Mouse (Mus musculus) stomach, embryonic 15.5 days (tissue): ENCODE measurements at regions not wholly inside any gene's neighbourhood (a gene's known extent, or its start where the extent isn't known, plus 50 kb on each side); places are given as distances from the start of the nearest gene placed in this dataset.

Source experiments
- ATAC-seq: fragments of 200-750 bp; cut with Nextera tagmentation; 2 replicates; pipeline ENCODE4 v1.8.0; 2017; ENCODE audit warnings: low read depth, moderate number of reproducible peaks, moderate TSS enrichment; ENCODE audit not compliant: insufficient read depth, low FRiP score
- H3K27ac ChIP-seq: fragments of 300-500 bp; sonication (generic); 2 replicates; pipeline ENCODE4 v1.5.1; 2015; ENCODE audit warnings: mild to moderate bottlenecking, inconsistent platforms
- H3K27me3 ChIP-seq: fragments of 300-500 bp; sonication (generic); replicated peaks from 2 replicates; pipeline ENCODE4 v1.6.1; 2015; ENCODE audit warnings: inconsistent platforms
- H3K36me3 ChIP-seq: fragments of 300-500 bp; sonication (generic); 2 replicates; pipeline ENCODE4 v1.6.1; 2015; ENCODE audit warnings: inconsistent platforms
- H3K4me1 ChIP-seq: fragments of 300-500 bp; sonication (generic); 2 replicates; pipeline ENCODE4 v1.6.1; 2015; ENCODE audit warnings: inconsistent platforms
- H3K4me2 ChIP-seq: fragments of 300-500 bp; sonication (generic); 2 replicates; pipeline ENCODE4 v1.6.1; 2015; ENCODE audit warnings: mild to moderate bottlenecking, inconsistent platforms
- H3K4me3 ChIP-seq: fragments of 300-500 bp; sonication (generic); replicated peaks from 2 replicates; pipeline ENCODE4 v1.5.1; 2015; ENCODE audit warnings: inconsistent platforms
- H3K9ac ChIP-seq: fragments of 300-500 bp; sonication (generic); 2 replicates; pipeline ENCODE4 v1.6.1; 2015; ENCODE audit warnings: inconsistent platforms
- H3K9me3 ChIP-seq: fragments of 300-500 bp; sonication (generic); 2 replicates; pipeline ENCODE4 v1.6.1; 2016; ENCODE audit warnings: inconsistent platforms
- WGBS: fragments of 180-500 bp; shearing (Covaris S2); methylation state at CpG from one replicate; pipeline ENCODE4 v1.1.7; 2015; 5-methylcytosine and 5-hydroxymethylcytosine counted together

GRCm38 (mm10) chrX:167088438-167088837 lies 120.7 kb downstream of the Tmsb4x start:
- Histone ChIP-seq H3K9ac (no peak overlapping the region), H3K27me3 (no peaks in the 10 kb centered on the region), H3K4me3 (no peak overlapping the region), H3K36me3 (no peaks in the 10 kb centered on the region), H3K4me2 (no peak overlapping the region), H3K27ac (no peak overlapping the region), H3K9me3 (no peaks in the 10 kb centered on the region), H3K4me1 (no peaks in the 10 kb centered on the region)
- ATAC-seq: no peak
- 50% methylated on average over 2 of the region's 2 CpGs for WGBS

- Histone ChIP-seq H3K4me3 (no peak overlapping the region), H3K27me3 (no peaks in the 10 kb centered on the region; the same call in 1 of the 2 replicates), H3K36me3 (no peaks in the 10 kb centered on the region), H3K27ac (no peak overlapping the region), H3K4me2 (no peak overlapping the region), H3K4me1 (no peaks in the 10 kb centered on the region), H3K9ac (no peak overlapping the region), H3K9me3 (no peaks in the 10 kb centered on the region)
- no peak for ATAC-seq
- 72% methylated on average over 3 of the region's 3 CpGs for WGBS
Observed at GRCm38 (mm10) chrX:167080821-167081220, 128.3 kb downstream of the Tmsb4x start.

- H3K4me2 ChIP-seq: no peak overlapping the region
- ATAC-seq: no peak
- H3K4me1 ChIP-seq: no peaks in the 10 kb centered on the region
- H3K27ac ChIP-seq: no peak overlapping the region
- H3K36me3 ChIP-seq: no peaks in the 10 kb centered on the region
- WGBS: 60% methylated on average over 2 of the region's 2 CpGs
- no peaks in the 10 kb centered on the region for H3K27me3 ChIP-seq
- H3K4me3 ChIP-seq: no peak overlapping the region
- no peak overlapping the region for H3K9ac ChIP-seq
- H3K9me3 ChIP-seq: no peaks in the 10 kb centered on the region
Observed at GRCm38 (mm10) chrX:167069075-167069474, 140.0 kb downstream of the Tmsb4x start.

- ATAC-seq: no peak
- Histone ChIP-seq H3K9me3 (no peaks in the 10 kb centered on the region), H3K4me2 (no peak overlapping the region), H3K36me3 (no peaks in the 10 kb centered on the region), H3K4me1 (no peaks in the 10 kb centered on the region), H3K4me3 (no peak overlapping the region), H3K9ac (no peak overlapping the region), H3K27me3 (no peaks in the 10 kb centered on the region), H3K27ac (no peak overlapping the region)
- WGBS: 69% methylated on average over 3 of the region's 3 CpGs
Observed at GRCm38 (mm10) chrX:167067918-167068317, 141.2 kb downstream of the Tmsb4x start.

- no peak for ATAC-seq
- Histone ChIP-seq H3K27ac (no peak overlapping the region), H3K27me3 (no peaks in the 10 kb centered on the region), H3K9me3 (no peaks in the 10 kb centered on the region), H3K4me3 (no peak overlapping the region), H3K36me3 (no peaks in the 10 kb centered on the region), H3K4me2 (no peak overlapping the region), H3K4me1 (no peaks in the 10 kb centered on the region), H3K9ac (no peak overlapping the region)
- 47% methylated on average over 4 of the region's 4 CpGs for WGBS
Observed at GRCm38 (mm10) chrX:167063881-167064280, 145.2 kb downstream of the Tmsb4x start.

- Histone ChIP-seq H3K4me1 (no peaks in the 10 kb centered on the region), H3K9ac (no peak overlapping the region), H3K27me3 (no peaks in the 10 kb centered on the region), H3K27ac (no peak overlapping the region), H3K36me3 (no peaks in the 10 kb centered on the region), H3K4me3 (no peak overlapping the region), H3K9me3 (no peaks in the 10 kb centered on the region), H3K4me2 (no peak overlapping the region)
- no peak for ATAC-seq
- 85% methylated on average over 10 of the region's 10 CpGs for WGBS
Observed at GRCm38 (mm10) chrX:167052456-167052855, 156.7 kb downstream of the Tmsb4x start.

- Histone ChIP-seq H3K27me3 (no peaks in the 10 kb centered on the region), H3K9ac (no peak overlapping the region), H3K4me2 (no peak overlapping the region), H3K4me1 (no peaks in the 10 kb centered on the region), H3K9me3 (no peaks in the 10 kb centered on the region), H3K27ac (peak overlapping the region; percentile 31; the same call in 1 of the 2 replicates), H3K4me3 (no peak overlapping the region), H3K36me3 (no peaks in the 10 kb centered on the region)
- WGBS: 63% methylated on average over 4 of the region's 4 CpGs
- ATAC-seq: no peak
Observed at GRCm38 (mm10) chrX:167050066-167050465, 159.0 kb downstream of the Tmsb4x start.

- no peak overlapping the region for H3K4me2 ChIP-seq
- H3K27me3 ChIP-seq: no peaks in the 10 kb centered on the region
- peak overlapping the region; percentile 31; the same call in 1 of the 2 replicates for H3K27ac ChIP-seq
- H3K4me1 ChIP-seq: no peaks in the 10 kb centered on the region
- 68% methylated on average over 5 of the region's 5 CpGs for WGBS
- ATAC-seq: peak; percentile 31; the same call in 1 of the 2 replicates
- no peaks in the 10 kb centered on the region for H3K36me3 ChIP-seq
- H3K9ac ChIP-seq: no peak overlapping the region
- no peaks in the 10 kb centered on the region for H3K9me3 ChIP-seq
- H3K4me3 ChIP-seq: no peak overlapping the region
Observed at GRCm38 (mm10) chrX:167049191-167049968, 159.7 kb downstream of the Tmsb4x start.

GRCm38 (mm10) chrX:167037971-167038370 lies 171.1 kb downstream of the Tmsb4x start:
- Histone ChIP-seq H3K4me2 (no peak overlapping the region), H3K4me1 (no peaks in the 10 kb centered on the region), H3K4me3 (no peak overlapping the region), H3K9me3 (no peaks in the 10 kb centered on the region), H3K36me3 (no peaks in the 10 kb centered on the region), H3K27me3 (no peaks in the 10 kb centered on the region), H3K9ac (no peak overlapping the region), H3K27ac (no peak overlapping the region)
- ATAC-seq: no peak

- no peak overlapping the region for H3K27ac ChIP-seq
- H3K4me1 ChIP-seq: no peaks in the 10 kb centered on the region
- no peak overlapping the region for H3K4me3 ChIP-seq
- no peak for ATAC-seq
- no peaks in the 10 kb centered on the region for H3K36me3 ChIP-seq
- no peak overlapping the region for H3K4me2 ChIP-seq
- H3K27me3 ChIP-seq: no peaks in the 10 kb centered on the region
- WGBS: 33% methylated on average over 1 of the region's 1 CpGs
- no peaks in the 10 kb centered on the region for H3K9me3 ChIP-seq
- no peak overlapping the region for H3K9ac ChIP-seq
Observed at GRCm38 (mm10) chrX:167036355-167036754, 172.8 kb downstream of the Tmsb4x start.

GRCm38 (mm10) chrX:167035639-167036038 lies 173.5 kb downstream of the Tmsb4x start:
- Histone ChIP-seq H3K4me2 (no peak overlapping the region), H3K9ac (no peak overlapping the region), H3K27me3 (no peaks in the 10 kb centered on the region), H3K36me3 (no peaks in the 10 kb centered on the region), H3K9me3 (no peaks in the 10 kb centered on the region), H3K4me1 (no peaks in the 10 kb centered on the region), H3K27ac (no peak overlapping the region), H3K4me3 (no peak overlapping the region)
- peak; percentile 71 for ATAC-seq

- Histone ChIP-seq H3K27ac (peak overlapping the region; percentile 44; the same call in 1 of the 2 replicates), H3K4me1 (no peaks in the 10 kb centered on the region), H3K4me2 (no peak overlapping the region), H3K9ac (no peak overlapping the region), H3K36me3 (no peaks in the 10 kb centered on the region), H3K27me3 (no peaks in the 10 kb centered on the region), H3K4me3 (no peak overlapping the region), H3K9me3 (no peaks in the 10 kb centered on the region)
- no peak for ATAC-seq
- WGBS: 72% methylated on average over 2 of the region's 2 CpGs
Observed at GRCm38 (mm10) chrX:167033091-167033490, 176.0 kb downstream of the Tmsb4x start.
